Mouse (Mus musculus): Measurements from ENCODE around the gene Setd1b.
"Not testable (repeated sequence)": the region's sequence is repeated elsewhere in the genome, so short reads cannot be mapped to it uniquely, and the experiment has no call there.

Gene Setd1b

GRCm38 (mm10) chr5:123166437-123166836 is 24.4 kb downstream of the Setd1b start:
- DNase-seq, result no peak

GRCm38 (mm10) chr5:123167591-123167990 is 25.6 kb downstream of the Setd1b start:
- no peak for DNase-seq

GRCm38 (mm10) chr5:123169284-123169683 is 27.3 kb downstream of the Setd1b start, which contains the start of gene Psmd9:
Gene Psmd9, plus strand, starts transcription at chr5:123169413.
- no peak for DNase-seq

GRCm38 (mm10) chr5:123170365-123170764 is 28.4 kb downstream of the Setd1b start:
- DNase-seq, result no peak

- peak; percentile 74 to 83 for DNase-seq
Observed at GRCm38 (mm10) chr5:123171646-123172350, 29.8 kb downstream of the Setd1b start.

GRCm38 (mm10) chr5:123178792-123179191 is 36.8 kb downstream of the Setd1b start:
- no peak for DNase-seq

- DNase-seq, result no peak
Observed at GRCm38 (mm10) chr5:123180390-123180789, 38.4 kb downstream of the Setd1b start.

- no peak for DNase-seq
Observed at GRCm38 (mm10) chr5:123181536-123181935, 39.5 kb downstream of the Setd1b start.

- no peak for DNase-seq
Observed at GRCm38 (mm10) chr5:123182651-123183050, 40.7 kb downstream of the Setd1b start, which contains the start of gene Hpd. Gene Hpd, minus strand, starts transcription at chr5:123182727.

- DNase-seq, result no peak
Observed at GRCm38 (mm10) chr5:123185966-123186365, 44.0 kb downstream of the Setd1b start.

- no peak for DNase-seq
Observed at GRCm38 (mm10) chr5:123187306-123187705, 45.3 kb downstream of the Setd1b start.

GRCm38 (mm10) chr5:123190912-123191311 is 48.9 kb downstream of the Setd1b start:
- no peak for DNase-seq

- DNase-seq, result no peak
Observed at GRCm38 (mm10) chr5:123191427-123191826, 49.4 kb downstream of the Setd1b start.

GRCm38 (mm10) chr5:123192606-123193150 is 50.7 kb downstream of the Setd1b start:
- no peak for DNase-seq

GRCm38 (mm10) chr5:123193436-123193835 is 51.4 kb downstream of the Setd1b start:
- DNase-seq, result no peak

GRCm38 (mm10) chr5:123194856-123195255 is 52.9 kb downstream of the Setd1b start:
- no peak for DNase-seq

- DNase-seq, result no peak
Observed at GRCm38 (mm10) chr5:123195500-123196000, 53.6 kb downstream of the Setd1b start.

GRCm38 (mm10) chr5:123196746-123197145 is 54.8 kb downstream of the Setd1b start:
- DNase-seq, result no peak

GRCm38 (mm10) chr5:123198523-123198922 is 56.5 kb downstream of the Setd1b start:
- DNase-seq, result no peak

- DNase-seq, result not testable (repeated sequence)
Observed at GRCm38 (mm10) chr5:123200816-123201522, 59.0 kb downstream of the Setd1b start.

- DNase-seq, result no peak
Observed at GRCm38 (mm10) chr5:123201523-123201892, 59.5 kb downstream of the Setd1b start.

- DNase-seq, result peak in 1 of 2 experiments; percentile 7
Observed at GRCm38 (mm10) chr5:123201987-123202386, 60.0 kb downstream of the Setd1b start.

- not testable (repeated sequence) for DNase-seq
Observed at GRCm38 (mm10) chr5:123202771-123203170, 60.8 kb downstream of the Setd1b start.

- not testable (repeated sequence) for DNase-seq
Observed at GRCm38 (mm10) chr5:123203591-123203990, 61.6 kb downstream of the Setd1b start.
